Mouse (Mus musculus) thymus, adult 18-20 months (tissue): ENCODE results near the gene Grcc10.
A peak's percentile ranks its signal among the peaks of the same experiment; 100 is the strongest.

Experiments used
- DNase-seq, 2 experiments: peaks; one replicate each; pipeline ENCODE4 v3.0.0; 2022; ENCODE audit warnings: mixed read lengths in 2 of 2

Grcc10 gene

GRCm38 (mm10) chr6:124756652-124757350, 15.6 kb upstream of the Grcc10 start:
- peak; percentile 47 to 52 for DNase-seq

- DNase-seq, result no peak
These were observed 14.8 kb upstream of the Grcc10 start, which contains the start of the genes Gm45234 and Atn1 for GRCm38 (mm10) chr6:124755831-124756595. Gm45234 (minus strand) TSS chr6:124756021. Atn1 (minus strand) TSS chr6:124756524.

DNA sequence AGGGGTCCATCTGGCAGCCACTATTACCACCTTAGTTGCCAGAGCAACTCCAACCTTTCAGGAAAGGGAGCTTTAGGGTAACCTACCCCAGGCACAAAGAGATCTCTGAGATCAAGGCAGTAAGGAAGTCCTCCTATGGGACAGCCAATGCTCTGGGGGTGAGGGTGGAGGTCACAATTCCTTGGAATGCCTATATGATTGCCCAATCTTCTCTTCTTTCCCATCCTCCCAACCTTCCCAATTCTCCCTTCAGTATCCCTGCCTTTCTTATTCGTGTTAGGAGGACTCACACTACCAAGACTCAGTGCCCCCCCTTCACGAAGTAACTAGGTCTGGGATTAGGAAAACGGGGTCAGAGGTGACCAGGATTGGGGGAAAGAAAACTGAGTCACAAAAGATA, 14.1 kb upstream of the Grcc10 start:
- DNase-seq, result no peak

GRCm38 (mm10) chr6:124753861-124754260, 12.7 kb upstream of the Grcc10 start:
- DNase-seq, result no peak

DNA sequence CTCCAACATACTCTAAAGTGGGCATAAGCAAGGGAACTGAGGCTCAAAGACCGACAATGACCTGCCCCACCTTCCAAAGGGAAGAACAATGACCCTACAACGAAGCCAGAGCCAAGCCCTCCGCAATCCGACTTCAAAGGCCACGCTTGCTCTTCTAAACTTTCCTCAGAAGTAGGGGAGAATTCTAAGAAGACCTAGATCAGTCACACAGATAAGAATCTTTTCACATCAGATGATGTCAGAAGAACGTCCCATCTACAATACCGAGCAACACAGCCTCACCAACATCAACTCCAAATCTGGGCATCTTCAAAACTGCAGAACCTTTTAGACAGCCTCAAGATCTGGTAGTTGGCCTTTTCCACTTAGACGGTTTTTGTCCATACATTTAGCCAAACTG, 9.2 kb upstream of the Grcc10 start:
- DNase-seq, result no peak

DNA sequence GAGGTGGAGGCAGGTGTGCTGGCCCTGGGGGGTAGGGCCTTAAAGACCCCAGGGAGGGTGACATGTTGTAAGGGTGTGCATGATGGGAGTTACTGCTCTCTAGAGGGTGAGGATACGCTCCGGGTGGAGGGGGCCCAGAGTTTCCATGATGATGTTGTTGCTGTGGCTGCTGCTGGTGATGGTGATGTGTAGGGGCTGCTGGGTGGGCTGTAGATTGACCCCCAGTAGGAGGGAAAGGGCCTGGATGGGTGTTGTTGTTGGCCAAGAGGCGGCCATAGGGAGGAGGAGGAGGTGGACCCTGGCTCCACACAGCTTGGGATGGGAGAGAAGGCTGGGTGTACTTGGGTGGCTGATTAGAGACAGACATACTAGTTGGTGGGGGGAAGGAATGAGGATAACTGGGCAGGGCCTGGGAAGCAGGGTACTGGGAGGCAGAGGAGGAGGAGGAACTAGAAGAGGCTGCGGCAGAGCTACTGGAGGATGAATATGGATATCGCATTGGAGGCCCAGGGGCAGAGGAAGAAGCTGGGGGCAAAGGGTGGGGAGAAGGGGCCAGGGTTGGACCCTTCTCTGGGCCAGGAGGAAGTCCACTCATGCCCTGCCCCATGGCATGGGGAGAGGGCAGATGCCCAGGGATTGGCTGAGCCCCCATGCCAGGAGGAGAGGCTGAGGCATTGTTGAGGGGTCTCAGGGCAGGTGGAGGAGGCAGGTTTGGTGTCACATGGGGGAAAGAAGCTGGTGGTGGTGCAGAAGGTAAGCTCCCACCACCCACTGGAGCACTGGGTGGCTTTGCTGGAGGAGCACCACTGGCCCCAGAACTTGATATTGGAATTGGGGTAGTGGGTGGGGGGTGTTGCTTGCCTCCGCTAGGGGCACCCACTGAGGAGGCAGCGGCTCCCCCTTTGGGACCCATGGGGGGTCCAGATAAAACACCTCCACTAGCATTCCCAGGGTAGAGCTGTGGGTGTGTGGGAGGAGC, 5.8 kb upstream of the Grcc10 start:
- peak in 1 of 2 experiments; percentile 12 for DNase-seq

- DNase-seq, result peak in 1 of 2 experiments; percentile 45
These were observed 5.1 kb upstream of the Grcc10 start for GRCm38 (mm10) chr6:124746296-124746605.

DNA sequence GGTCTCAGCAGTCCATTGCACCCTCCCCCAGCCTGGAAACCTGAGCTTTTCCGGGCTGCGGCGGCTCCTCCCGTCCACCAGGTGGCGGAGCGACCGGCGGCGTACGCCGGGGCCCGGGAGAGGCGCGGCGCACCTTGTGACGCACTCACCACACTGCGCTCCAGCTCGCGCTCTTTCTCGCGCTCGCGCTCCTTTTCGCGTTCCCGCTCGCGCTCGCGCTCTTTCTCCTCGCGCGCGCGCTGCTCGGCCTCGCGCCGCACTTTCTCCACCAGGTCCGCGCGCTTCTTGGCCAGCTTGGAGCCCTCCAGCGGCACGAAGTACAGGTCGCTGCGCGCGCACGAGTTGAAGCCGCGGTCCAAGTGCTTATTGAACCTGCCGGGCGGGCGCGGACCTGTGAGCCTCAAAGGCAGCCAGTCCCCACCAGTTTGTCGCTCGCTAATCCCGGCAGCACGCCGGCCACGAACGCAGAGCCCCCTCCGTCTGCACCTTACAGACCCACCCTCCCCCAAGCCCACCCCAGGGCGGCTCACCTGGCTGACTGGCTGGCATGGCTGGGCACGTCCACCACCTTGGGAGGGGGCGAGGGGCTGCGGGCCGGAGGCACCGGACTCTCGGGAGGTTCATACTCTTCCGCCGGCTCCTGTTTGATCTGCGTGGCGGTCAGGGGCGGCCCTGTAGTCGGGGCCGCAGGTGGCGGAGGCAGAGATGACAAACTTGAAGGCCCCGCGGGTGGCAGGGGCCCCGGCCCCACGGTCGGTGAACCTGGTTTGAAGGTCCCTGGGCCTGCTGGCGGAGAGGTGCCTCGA, 4.5 kb upstream of the Grcc10 start:
- peak; percentile 88 for DNase-seq

GRCm38 (mm10) chr6:124744755-124745321, 3.7 kb upstream of the Grcc10 start:
- DNase-seq, result peak in 1 of 2 experiments; percentile 62

GRCm38 (mm10) chr6:124743647-124744046, 2.5 kb upstream of the Grcc10 start:
- peak in 1 of 2 experiments; percentile 14 for DNase-seq

DNA sequence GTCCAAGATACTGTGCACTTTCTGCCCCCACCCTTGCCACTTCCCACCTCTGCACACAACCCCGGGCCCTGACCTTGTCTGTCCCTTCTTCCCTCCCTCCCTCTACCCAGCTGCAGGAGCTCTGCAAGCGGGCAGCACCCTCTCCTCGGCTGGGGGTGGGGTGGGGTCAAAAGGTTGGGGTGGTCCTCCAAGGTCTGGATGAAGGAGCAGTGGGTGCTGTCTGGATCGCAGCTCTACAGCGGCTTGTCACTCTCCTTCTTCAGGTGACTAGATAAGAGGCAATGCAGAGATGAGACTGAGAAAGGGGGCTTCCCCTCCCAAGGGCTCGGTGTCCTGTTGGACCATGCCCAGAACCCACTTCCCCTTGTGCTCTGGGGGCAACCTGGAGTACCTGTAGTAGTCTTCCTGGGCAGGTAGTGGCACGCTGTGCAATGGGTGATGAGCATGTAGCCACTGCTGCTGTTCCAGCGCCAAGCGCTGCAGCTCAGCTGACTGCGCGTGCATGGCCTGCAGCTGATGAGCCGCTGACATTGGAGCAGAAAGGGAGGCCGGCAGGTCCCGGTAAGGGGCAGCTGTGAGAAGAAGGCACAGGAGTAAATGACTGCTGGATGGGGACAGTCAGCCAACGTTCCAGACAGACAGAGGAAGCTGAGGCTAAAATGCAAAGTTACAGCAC, 1.8 kb upstream of the Grcc10 start:
- peak in 1 of 2 experiments; percentile 10 for DNase-seq

- DNase-seq, result no peak
These were observed 668 bp upstream of the Grcc10 start for GRCm38 (mm10) chr6:124741842-124742241.

DNA sequence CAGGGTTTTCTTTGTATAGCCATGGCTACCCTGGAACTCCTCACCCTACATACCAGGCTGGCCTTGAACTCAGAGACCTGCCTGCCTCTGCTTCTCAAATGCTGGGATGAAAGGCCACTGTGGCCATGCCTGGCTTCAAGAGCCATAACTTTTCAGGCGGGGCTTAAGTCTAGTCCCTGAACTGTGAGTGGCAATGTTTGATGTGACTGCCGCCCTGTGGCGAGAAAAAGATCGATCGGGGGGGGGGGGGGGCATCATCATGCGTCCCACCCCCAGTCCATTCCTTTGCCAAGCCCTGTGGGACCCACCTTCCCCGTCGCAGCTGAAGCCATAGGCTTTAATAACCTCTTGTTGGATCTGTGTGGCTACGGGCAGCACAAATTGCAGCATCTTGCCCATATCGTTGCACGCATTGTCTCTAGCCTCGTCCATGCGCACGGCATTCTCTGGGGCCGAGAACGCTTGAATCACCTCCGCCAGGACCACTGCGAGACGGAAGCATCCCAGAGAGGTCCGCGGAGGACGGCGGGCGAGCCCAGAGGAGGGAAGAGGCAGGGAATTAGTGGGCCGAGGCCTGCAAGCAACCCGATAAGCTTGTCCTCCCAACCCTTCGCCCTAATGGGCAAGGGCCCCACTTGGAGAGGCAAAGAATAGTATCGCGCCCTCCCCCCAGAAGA, 825 bp downstream of the Grcc10 start:
- DNase-seq, result peak; percentile 55 to 59

DNA sequence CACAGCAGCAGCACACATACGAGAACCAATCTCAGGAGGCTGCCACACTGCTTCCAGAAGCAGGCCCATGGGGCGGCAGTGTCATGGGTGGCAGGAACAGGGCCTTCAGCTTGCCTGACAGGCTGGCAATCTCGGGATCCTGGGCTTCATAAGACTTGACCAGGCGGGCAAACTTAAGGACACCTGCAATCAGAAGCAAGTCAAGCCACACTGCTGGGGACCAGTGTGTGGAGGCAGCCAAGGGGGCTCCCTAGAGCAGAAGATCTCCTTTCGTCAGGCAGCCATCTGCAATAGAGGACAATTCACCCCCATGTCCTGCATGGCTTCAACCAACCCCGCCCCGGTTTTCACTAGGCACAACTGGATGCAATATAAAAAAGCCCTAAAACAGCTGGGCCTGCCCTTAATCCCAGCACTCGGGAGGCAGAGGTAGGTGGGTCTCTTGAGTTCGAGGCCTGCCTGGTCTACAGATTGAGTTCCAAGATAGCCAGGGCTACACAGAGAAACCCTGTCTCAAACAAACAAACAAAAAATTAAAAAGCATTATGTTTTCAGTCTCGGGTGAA, 1.9 kb downstream of the Grcc10 start:
- DNase-seq, result no peak

GRCm38 (mm10) chr6:124738511-124739023, 2.6 kb downstream of the Grcc10 start, which contains the start of gene Ptpn6:
Ptpn6 (minus strand) TSS chr6:124738714.
- no peak for DNase-seq

DNA sequence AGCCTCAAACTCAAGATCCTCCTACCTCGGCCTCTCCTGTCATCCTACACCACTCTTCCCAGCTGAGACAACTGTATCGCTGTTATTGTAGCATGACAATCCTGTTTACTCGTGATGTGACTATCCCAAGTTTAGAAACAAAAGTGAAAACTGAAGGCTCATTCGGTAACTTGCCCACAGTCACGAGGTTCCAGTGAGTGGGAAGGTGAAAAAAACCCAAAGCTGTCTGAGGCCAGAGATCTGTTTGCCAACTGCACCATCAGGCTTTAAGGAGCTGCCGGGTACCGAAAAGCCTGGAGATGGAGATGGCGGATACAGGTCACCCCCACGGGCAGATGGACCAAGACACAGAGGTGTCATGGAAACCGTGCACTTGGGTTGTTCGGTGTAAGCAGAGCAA, 4.1 kb downstream of the Grcc10 start:
- no peak for DNase-seq

DNA sequence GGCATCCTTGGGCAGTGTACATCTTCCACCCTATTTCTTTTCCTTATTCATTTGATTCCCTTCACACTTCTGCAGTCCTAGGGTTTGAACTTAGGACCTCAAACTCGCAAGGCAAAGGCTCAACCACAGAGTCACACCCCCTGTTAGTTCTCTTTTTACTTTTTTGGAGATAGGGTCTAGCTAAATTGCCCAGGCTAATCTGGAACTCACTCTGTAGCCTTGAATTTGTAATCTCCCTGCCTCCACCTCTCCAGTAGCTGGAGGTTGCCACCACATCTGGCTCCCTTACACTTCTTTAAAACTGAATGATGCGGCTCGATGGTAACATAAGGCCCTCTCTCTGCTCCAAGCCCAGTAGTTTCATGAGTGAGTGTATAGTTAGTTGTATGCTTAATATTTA, 6.8 kb downstream of the Grcc10 start:
- DNase-seq, result no peak

GRCm38 (mm10) chr6:124732476-124733370, 8.5 kb downstream of the Grcc10 start:
- DNase-seq, result peak; percentile 84 to 89

DNA sequence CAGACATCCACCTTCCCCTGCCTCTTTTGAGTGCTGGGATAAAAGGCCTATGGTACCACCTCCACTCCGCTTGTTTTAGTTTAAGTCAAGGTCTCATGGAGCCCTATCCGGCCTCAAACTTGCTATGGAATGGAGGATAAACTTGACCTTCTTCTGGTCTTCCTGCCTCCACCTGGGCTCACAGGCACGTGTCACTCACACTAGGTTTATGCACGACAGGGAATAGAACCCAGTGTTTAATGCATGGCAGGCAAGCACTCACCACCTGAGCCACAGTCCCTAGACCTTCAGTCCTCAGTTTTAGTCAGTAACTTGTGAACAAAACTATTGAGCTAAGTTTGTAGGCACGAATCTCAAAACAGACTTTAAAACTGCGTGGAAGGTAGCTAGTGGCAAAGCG, 10.1 kb downstream of the Grcc10 start:
- peak in 1 of 2 experiments; percentile 9 for DNase-seq
